Mouse (Mus musculus): ENCODE results near the gene Malsu1. TPM values are rescaled to one million over a fixed set of nuclear protein-coding genes. Genes with fewer than 3 reads are reported as not detected.

The Malsu1 gene
- 32.4 and 41.5 TPM in 2 replicates for polyA plus RNA-seq (2021; fragmentation: Nextera tagmentation)
- long read RNA-seq, experiment 1, transcript Malsu1-203 (4 exons, 2,819 nt): major isoform, 7 of 22 reads
- long read RNA-seq, experiment 1, partial matches to known transcripts: 2 of 22 reads
- long read RNA-seq, experiment 1, other reads (novel, unspliced or antisense): 7 of 22 reads
- long read RNA-seq, experiment 2, transcript Malsu1-202 (3 exons, 2,587 nt): minor isoform, 9 of 44 reads
- long read RNA-seq, experiment 2, transcript Malsu1-203 (4 exons, 2,819 nt): major isoform, 28 of 44 reads
- long read RNA-seq, experiment 2, partial matches to known transcripts: 1 of 44 reads
- long read RNA-seq, experiment 2, other reads (novel, unspliced or antisense): 5 of 44 reads

GRCm38 (mm10) chr6:49073304-49074116 is at the start of gene Malsu1:
Gene Malsu1, plus strand, starts transcription at chr6:49073795.

GRCm38 (mm10) chr6:49036275-49037267 is 37.0 kb upstream of the Malsu1 start, which contains the start of gene Gpnmb:
Gene Gpnmb, plus strand, starts transcription at chr6:49036546.

Other genes with a start within 250 kb of the Malsu1 start
- 39.3 and 69.5 TPM in 2 replicates for gene Tmem176a, start 232.9 kb upstream of the Malsu1 start, polyA plus RNA-seq (2021; fragmentation: Nextera tagmentation)
- 70.9 and 75.1 TPM in 2 replicates for gene Tmem176b, start 232.3 kb upstream of the Malsu1 start, polyA plus RNA-seq (2021; fragmentation: Nextera tagmentation)
- gene Aoc1, start 200.9 kb upstream of the Malsu1 start, polyA plus RNA-seq (2021; fragmentation: Nextera tagmentation): 0.10 TPM in 1 of 2 replicates, not detected in the other
- not detected in 2 replicates for gene 1600015I10Rik, start 143.9 kb upstream of the Malsu1 start, polyA plus RNA-seq (2021; fragmentation: Nextera tagmentation)
- not detected in 2 replicates for gene Doxl2, start 98.8 kb upstream of the Malsu1 start, polyA plus RNA-seq (2021; fragmentation: Nextera tagmentation)
- not detected in 2 replicates for gene Svs1, start 86.9 kb upstream of the Malsu1 start, polyA plus RNA-seq (2021; fragmentation: Nextera tagmentation)
- 1.1 and 1.5 TPM in 2 replicates for gene Gpnmb, start 37.2 kb upstream of the Malsu1 start, polyA plus RNA-seq (2021; fragmentation: Nextera tagmentation)
- gene Igf2bp3, start 141.2 kb downstream of the Malsu1 start, polyA plus RNA-seq (2021; fragmentation: Nextera tagmentation): 3.9 and 5.9 TPM in 2 replicates
- 15.5 and 23.1 TPM in 2 replicates for gene Tra2a, start 190.2 kb downstream of the Malsu1 start, polyA plus RNA-seq (2021; fragmentation: Nextera tagmentation)
- 13.4 and 17.8 TPM in 2 replicates for gene Ccdc126, start 245.5 kb downstream of the Malsu1 start, polyA plus RNA-seq (2021; fragmentation: Nextera tagmentation)

Data from left cerebral cortex, adult 6 months (tissue).